9 mouse cellular contexts compared by ENCODE assay signal in the genomic region with DNA sequence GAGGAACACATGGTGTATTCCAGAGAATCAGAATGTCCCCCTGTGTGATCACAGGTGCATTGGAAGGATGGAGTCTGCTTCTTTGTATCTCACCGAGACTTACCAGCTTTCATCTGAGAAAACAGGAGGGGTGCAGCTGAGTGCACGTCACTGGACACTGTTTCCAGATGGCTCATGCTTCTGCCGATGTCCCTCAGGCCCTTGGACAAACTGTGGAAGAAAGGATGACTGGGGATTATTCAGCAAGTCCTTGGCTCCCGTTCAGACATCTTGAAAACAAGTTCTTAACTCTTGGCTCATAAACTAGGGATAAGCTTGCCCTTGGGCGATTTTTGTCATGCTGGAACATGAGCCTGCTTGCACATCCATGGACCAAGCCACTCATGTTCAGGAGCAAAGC. TPM values are rescaled to one million over a fixed set of nuclear protein-coding genes. Genes with fewer than 3 reads are reported as not detected.
A peak's percentile ranks its signal among the peaks of the same experiment; 100 is the strongest.
DNase-seq lines count a peak whose midpoint lies in the region; TF ChIP-seq lines count a peak whose summit lies in the region.
"Had no signal": no experiment of that assay in that cellular context is flagged by ENCODE, and none has a peak within 500 bp of the region (broad histone marks: within the 10 kb centered on the region; RNA-seq: fewer than 3 reads in every experiment).

No protein-coding gene starts in this region.

- H3K4me1 ChIP-seq in kidney, adult 2 months (ENCODE audit: control insufficient read depth, insufficient read depth, low read length) = no peaks in the 10 kb centered on the region

- DNase-seq in kidney, adult 2 months = peak; percentile 27
- no peak for DNase-seq in kidney, adult 18-20 months
- DNase-seq in Muller cell, postnatal 12 days (ENCODE audit: inconsistent ontology term) = peak; percentile 7
- DNase-seq in adrenal gland, postnatal 36 days = peak; percentile 17 to 43
- DNase-seq in heart, postnatal 25 days (ENCODE audit: low spot score) = peak; percentile 68
- DNase-seq in spleen, postnatal 14 days (ENCODE audit: low spot score in 2 of 2) = no peak
- DNase-seq in frontal cortex, postnatal 10 days (ENCODE audit: low spot score in 2 of 2) = no peak
- DNase-seq: cerebellum, adult 11-12 months had no signal

- WGBS in kidney, adult 2 months = 61% methylated on average over 5 of the region's 5 CpGs

- H3K4me3 ChIP-seq in kidney, adult 2 months (ENCODE audit: insufficient read depth, low read depth, low read length) = no peak overlapping the region
- H3K4me3 ChIP-seq: midbrain, embryonic 13.5 days had no signal

- TF ChIP-seq CTCF in kidney, adult 2 months (conservative IDR thresholded peaks at IDR 0.05; ENCODE audit: insufficient read depth, insufficient read length, low read depth, low read length) = no peak

- H3K27me3 ChIP-seq in kidney, adult 2 months (replicated peaks; ENCODE audit: control insufficient read depth, insufficient read depth, low read length) = no peaks in the 10 kb centered on the region
- H3K27me3 ChIP-seq: midbrain, embryonic 13.5 days had no signal

- intact Hi-C loops in heart, postnatal 25 days (cut with DNase I) = no loop called here

- no peak for TF ChIP-seq POLR2A in kidney, adult 2 months (IDR thresholded peaks at IDR 0.05; ENCODE audit: low read depth, low read length)

- no peak overlapping the region for H3K27ac ChIP-seq in kidney, adult 2 months (ENCODE audit: insufficient read depth, low read depth, low read length)
- H3K27ac ChIP-seq: midbrain, embryonic 13.5 days had no signal

- H3K36me3 ChIP-seq in kidney, adult 2 months (ENCODE audit: control insufficient read depth, insufficient read depth, low read length) = no peaks in the 10 kb centered on the region
- H3K36me3 ChIP-seq: midbrain, embryonic 13.5 days had no signal

RNA-seq across cellular contexts. Expression of gene Medag, which starts 8.2 kb away (rescaled TPM):
- 0.61 and 0.88 TPM in 2 replicates for polyA plus RNA-seq in kidney, adult 2 months (2012; rRNA removed)
- 1 to 10 TPM; 3.8 to 9.1 TPM for total RNA-seq in adrenal gland, postnatal 36 days (2021)
- total RNA-seq in heart, postnatal 25 days (2021) = 10 to 100 TPM; 16.2 to 16.7 TPM

RNA-seq across cellular contexts. Expression of gene Tex26, which starts 36.1 kb away (rescaled TPM):
- polyA plus RNA-seq in kidney, adult 2 months (2012; rRNA removed) = not detected in 2 replicates
- total RNA-seq in adrenal gland, postnatal 36 days (2021) = not detected
- total RNA-seq in heart, postnatal 25 days (2021) = not detected

Comparison
In these comparisons a context has a peak if more than half of its experiments do, and no peak if none do; other contexts are left out.
1. DNase-seq: peak in kidney, adult 2 months (single experiment), Muller cell, postnatal 12 days (single experiment), adrenal gland, postnatal 36 days (2 of 2) and heart, postnatal 25 days (single experiment); none in kidney, adult 18-20 months (single experiment), spleen, postnatal 14 days (0 of 2) and frontal cortex, postnatal 10 days (0 of 2).